Mouse (Mus musculus) layer of hippocampus, postnatal 25 days (tissue): Measurements from ENCODE around the gene Bach2. TPM values are rescaled to one million over a fixed set of nuclear protein-coding genes. Genes with fewer than 3 reads are reported as not detected.

ENCODE experiments used
- DNase-seq, 2 experiments: peaks; one replicate each; pipeline ENCODE4 v3.0.0; 2022; ENCODE audit warnings: mixed read lengths in 2 of 2, low spot score in 1 of 2; ENCODE audit errors: extremely low spot score in 1 of 2
- total RNA-seq, 2 experiments: library from RNA; stranded (reverse); gene quantifications; 2 replicates each; pipeline ENCODE4 v1.2.3; 2021

The Bach2 gene
- total RNA-seq, 2 experiments from 2014 or later: 9.8 to 17.5 TPM

GRCm38 (mm10) chr4:32223563-32223962 is 15.0 kb upstream of the Bach2 start:
- no peak for DNase-seq

- no peak for DNase-seq
Measured at GRCm38 (mm10) chr4:32225191-32225590, 13.4 kb upstream of the Bach2 start.

- no peak for DNase-seq
Measured at GRCm38 (mm10) chr4:32227970-32228557, 10.5 kb upstream of the Bach2 start.

- DNase-seq: no peak
Measured at GRCm38 (mm10) chr4:32229266-32229665, 9.3 kb upstream of the Bach2 start.

GRCm38 (mm10) chr4:32231258-32232055 is 7.1 kb upstream of the Bach2 start:
- DNase-seq: no peak

- no peak for DNase-seq
Measured at GRCm38 (mm10) chr4:32235920-32236705, 2.5 kb upstream of the Bach2 start.

- DNase-seq: peak in 1 of 2 experiments; percentile 59
Measured at GRCm38 (mm10) chr4:32238921-32239748, 531 bp downstream of the Bach2 start.

- peak; percentile 53 to 54 for DNase-seq
Measured at GRCm38 (mm10) chr4:32239749-32240131, 1.1 kb downstream of the Bach2 start.

GRCm38 (mm10) chr4:32240457-32241030 is 1.9 kb downstream of the Bach2 start:
- DNase-seq: no peak

GRCm38 (mm10) chr4:32241351-32241980 is 2.9 kb downstream of the Bach2 start:
- DNase-seq: no peak

- DNase-seq: no peak
Measured at GRCm38 (mm10) chr4:32242122-32242615, 3.6 kb downstream of the Bach2 start.

GRCm38 (mm10) chr4:32243458-32243857 is 4.9 kb downstream of the Bach2 start:
- no peak for DNase-seq

- DNase-seq: no peak
Measured at GRCm38 (mm10) chr4:32244092-32244745, 5.6 kb downstream of the Bach2 start.

GRCm38 (mm10) chr4:32245586-32245985 is 7.0 kb downstream of the Bach2 start:
- no peak for DNase-seq

GRCm38 (mm10) chr4:32246020-32246419 is 7.4 kb downstream of the Bach2 start:
- no peak for DNase-seq

GRCm38 (mm10) chr4:32246801-32247200 is 8.2 kb downstream of the Bach2 start:
- no peak for DNase-seq

GRCm38 (mm10) chr4:32247463-32248113 is 9.0 kb downstream of the Bach2 start:
- no peak for DNase-seq

GRCm38 (mm10) chr4:32248236-32248635 is 9.6 kb downstream of the Bach2 start:
- peak; percentile 65 to 88 for DNase-seq
